Mouse (Mus musculus) CH12.LX (cell line): ENCODE results near the gene Fam71f1. TPM values are rescaled to one million over a fixed set of nuclear protein-coding genes. Genes with fewer than 3 reads are reported as not detected.

Source experiments
- DNase-seq: peaks from one replicate; pipeline ENCODE4 v3.0.0-alpha.2; 2013; ENCODE audit errors: extremely low read depth
- H3K27ac ChIP-seq: 2 replicates; pipeline ENCODE4 v1.5.1; 2012; ENCODE audit warnings: low read depth, mild to moderate bottlenecking, control low read depth, moderate library complexity; ENCODE audit not compliant: insufficient read depth
- H3K27me3 ChIP-seq: replicated peaks from 2 replicates; pipeline ENCODE3; 2012; ENCODE audit warnings: inconsistent platforms
- H3K36me3 ChIP-seq, 2 experiments: replicated peaks in 1 of 2; 2 replicates each; pipeline versions ENCODE3 to v1.6.1; 2012; ENCODE audit warnings: inconsistent platforms in 1 of 2, low read length in 1 of 2, mild to moderate bottlenecking in 1 of 2, mixed read lengths in 1 of 2, moderate library complexity in 1 of 2; ENCODE audit not compliant: control insufficient read depth in 1 of 2, insufficient read depth in 1 of 2
- H3K4me1 ChIP-seq, 2 experiments: 2 replicates each; pipeline ENCODE4 v1.6.1; 2012; ENCODE audit warnings: inconsistent platforms in 1 of 2, moderate library complexity in 1 of 2; ENCODE audit not compliant: insufficient read depth in 2 of 2, control insufficient read depth in 1 of 2
- H3K4me2 ChIP-seq: 2 replicates; pipeline ENCODE4 v1.6.1; 2012; ENCODE audit warnings: low read depth, mild to moderate bottlenecking, control low read depth; ENCODE audit not compliant: poor library complexity, insufficient read depth, severe bottlenecking
- H3K4me3 ChIP-seq, 3 experiments: fragments of 150-350 bp in 1 of 3; sonication (generic) in 1 of 3; replicated peaks in 1 of 3; 2 replicates each; pipeline versions ENCODE3 to v1.5.1; 2011 to 2012; ENCODE audit warnings: low read depth in 2 of 3, low read length in 2 of 3, mild to moderate bottlenecking in 2 of 3, moderate library complexity in 2 of 3, control low read depth in 1 of 3, improper control_type of control experiment in 1 of 3, inconsistent platforms in 1 of 3, mixed read lengths in 1 of 3; ENCODE audit not compliant: poor library complexity in 1 of 3
- H3K79me2 ChIP-seq: replicated peaks from 2 replicates; pipeline ENCODE4 v1.6.1; 2012; ENCODE audit warnings: mild to moderate bottlenecking, moderate library complexity; ENCODE audit not compliant: control insufficient read depth, poor library complexity, insufficient read depth, severe bottlenecking; ENCODE audit errors: extremely low read depth
- H3K9ac ChIP-seq: 2 replicates; pipeline ENCODE4 v1.6.1; 2012; ENCODE audit warnings: low read depth, mild to moderate bottlenecking, control low read depth, moderate library complexity; ENCODE audit not compliant: insufficient read depth
- H3K9me3 ChIP-seq: replicated peaks from 2 replicates; pipeline ENCODE3; 2012; ENCODE audit warnings: low read length, inconsistent platforms, mixed read lengths
- CHD1 ChIP-seq: IDR thresholded peaks from 2 replicates; pipeline ENCODE4 v1.6.1; 2012; ENCODE audit warnings: low read depth, low read length, improper control_type of control experiment, inconsistent platforms
- CTCF ChIP-seq, 2 experiments: IDR thresholded peaks in 1 of 2; conservative IDR thresholded peaks in 1 of 2; 2 replicates each; pipeline ENCODE4 v1.5.1; 2011 to 2012; ENCODE audit warnings: low read depth in 2 of 2, low read length in 2 of 2, improper control_type of control experiment in 1 of 2, inconsistent platforms in 1 of 2, mild to moderate bottlenecking in 1 of 2, moderate library complexity in 1 of 2
- ETS1 ChIP-seq: conservative IDR thresholded peaks from 2 replicates; pipeline ENCODE4 v1.6.1; 2012; ENCODE audit warnings: low read depth, mild to moderate bottlenecking, inconsistent platforms, low read length, improper control_type of control experiment, moderate library complexity
- HCFC1 ChIP-seq: IDR thresholded peaks from 2 replicates; pipeline ENCODE4 v1.6.1; 2012; ENCODE audit warnings: low read depth, mild to moderate bottlenecking, inconsistent platforms, low read length, improper control_type of control experiment
- IRF4 ChIP-seq: IDR thresholded peaks from 2 replicates; pipeline ENCODE4 v1.6.1; 2014; ENCODE audit warnings: low read depth, mild to moderate bottlenecking, inconsistent platforms, low read length, improper control_type of control experiment
- JUND ChIP-seq: conservative IDR thresholded peaks from 2 replicates; pipeline ENCODE4 v1.6.1; 2011; ENCODE audit warnings: low read depth, low read length, improper control_type of control experiment
- KAT2A ChIP-seq: IDR thresholded peaks from 2 replicates; pipeline ENCODE4 v1.6.1; 2012; ENCODE audit warnings: low read length, improper control_type of control experiment, inconsistent platforms; ENCODE audit not compliant: insufficient replicate concordance
- MAFK ChIP-seq: IDR thresholded peaks from 2 replicates; pipeline ENCODE4 v1.6.1; 2011; ENCODE audit warnings: low read length, improper control_type of control experiment; ENCODE audit not compliant: insufficient replicate concordance
- MEF2A ChIP-seq: IDR thresholded peaks from 2 replicates; pipeline ENCODE4 v1.6.1; 2014; ENCODE audit warnings: low read depth, mild to moderate bottlenecking, inconsistent platforms, low read length, improper control_type of control experiment, borderline replicate concordance
- MYC ChIP-seq: IDR thresholded peaks from 2 replicates; pipeline ENCODE4 v1.6.1; 2011; ENCODE audit warnings: low read depth, mild to moderate bottlenecking, improper control_type of control experiment, low read length
- NELFE ChIP-seq: IDR thresholded peaks from 2 replicates; pipeline ENCODE4 v1.6.1; 2011; ENCODE audit warnings: low read depth, low read length, improper control_type of control experiment
- NRF1 ChIP-seq: IDR thresholded peaks from 2 replicates; pipeline ENCODE4 v1.6.1; 2014; ENCODE audit warnings: low read depth, mild to moderate bottlenecking, inconsistent platforms, low read length, improper control_type of control experiment, moderate library complexity
- PAX5 ChIP-seq: IDR thresholded peaks from 2 replicates; pipeline ENCODE4 v1.6.1; 2012; ENCODE audit warnings: low read length, inconsistent platforms, mixed read lengths
- POLR2AphosphoS2 ChIP-seq: IDR thresholded peaks from 2 replicates; pipeline ENCODE4 v1.6.1; 2011; ENCODE audit warnings: low read depth, low read length, improper control_type of control experiment
- RAD21 ChIP-seq: IDR thresholded peaks from 2 replicates; pipeline ENCODE4 v1.6.1; 2011; ENCODE audit warnings: low read depth, mild to moderate bottlenecking, low read length, improper control_type of control experiment, moderate library complexity
- RCOR1 ChIP-seq: conservative IDR thresholded peaks from 2 replicates; pipeline ENCODE4 v1.6.1; 2012; ENCODE audit warnings: low read depth, mild to moderate bottlenecking, inconsistent platforms, low read length, improper control_type of control experiment
- SMC3 ChIP-seq: IDR thresholded peaks from 2 replicates; pipeline ENCODE4 v1.6.1; 2011; ENCODE audit warnings: low read depth, low read length, improper control_type of control experiment
- TBP ChIP-seq: conservative IDR thresholded peaks from 2 replicates; pipeline ENCODE4 v1.6.1; 2011; ENCODE audit warnings: low read depth, low read length, improper control_type of control experiment
- UBTF ChIP-seq: IDR thresholded peaks from 2 replicates; pipeline ENCODE4 v1.6.1; 2012; ENCODE audit warnings: low read depth, mild to moderate bottlenecking, inconsistent platforms, low read length, improper control_type of control experiment, moderate library complexity
- USF1 ChIP-seq: IDR thresholded peaks from 2 replicates; pipeline ENCODE4 v1.6.1; 2014; ENCODE audit warnings: low read depth, mild to moderate bottlenecking, inconsistent platforms, low read length, improper control_type of control experiment
- ZC3H11A ChIP-seq: IDR thresholded peaks from 2 replicates; pipeline ENCODE4 v1.6.1; 2012; ENCODE audit warnings: low read depth, mild to moderate bottlenecking, inconsistent platforms, low read length, improper control_type of control experiment
- ZMIZ1 ChIP-seq: IDR thresholded peaks from 2 replicates; pipeline ENCODE4 v1.6.1; 2012; ENCODE audit warnings: low read depth, mild to moderate bottlenecking, inconsistent platforms, low read length, improper control_type of control experiment
- ZNF384 ChIP-seq: IDR thresholded peaks from 2 replicates; pipeline ENCODE4 v1.6.1; 2012; ENCODE audit warnings: low read depth, low read length, improper control_type of control experiment, inconsistent platforms
- dilution Hi-C: fragments of 300-500 bp; cut with MboI; formaldehyde crosslinking; loops from 2 replicates; pipeline ENCODE4 v1.14.3; 2020; ENCODE audit warnings: low sequenced_read_pairs; ENCODE audit not compliant: extremely low pct_unique_long_range_greater_than_20kb, extremely low pct_ligation_motif_present
- in situ Hi-C: fragments of 300-500 bp; cut with MboI; formaldehyde crosslinking; loops from 3 replicates; pipeline ENCODE4 v1.14.3; 2019; ENCODE audit warnings: low sequenced_read_pairs, low pct_ligation_motif_present, low pct_unique_long_range_greater_than_20kb, mixed read lengths
- polyA plus RNA-seq: library from polyadenylated mRNA; unstranded; fragments of >175 nt; gene quantifications from 2 replicates; pipeline ENCODE4 v1.2.1, GENCODE M21; 2012; ENCODE audit warnings: low read depth; ENCODE audit not compliant: insufficient read length
- total RNA-seq, 2 experiments: library from RNA; depleted of rRNA; stranded (reverse); fragments of 300-350 nt in 1 of 2; fragments of >200 nt in 1 of 2; gene quantifications; 2 replicates each; pipeline ENCODE4 v1.2.3; 2012 to 2014

Fam71f1 gene
- total and polyA plus RNA-seq, 3 experiments = not detected

- in situ Hi-C loops (no loop called here), dilution Hi-C loops (no loop called here)
- Histone ChIP-seq H3K79me2 (peaks cover 59% of the 10 kb centered on the region), H3K4me1 (peaks cover 2 to 19% of the 10 kb centered on the region in 2 experiments; a peak in 2 of 4 replicates), H3K9me3 (no peaks in the 10 kb centered on the region), H3K4me3 (no peak overlapping the region), H3K27me3 (peaks cover 2% of the 10 kb centered on the region), H3K4me2 (no peak overlapping the region), H3K36me3 (peaks cover 3 to 18% of the 10 kb centered on the region in 2 experiments), H3K27ac (no peak overlapping the region), H3K9ac (no peak overlapping the region)
- DNase-seq = peak; percentile 38
- TF ChIP-seq SMC3 = peak; percentile 15; the same call in 1 of the 2 replicates
- no peak for TF ChIP-seq KAT2A
- peak; percentile 32 to 46; a peak in 2 of 4 replicates for TF ChIP-seq CTCF (conservative IDR thresholded peaks at IDR 0.05 in 1 of 2, IDR thresholded peaks at IDR 0.05 in 1 of 2; ENCODE audit: low read depth in 2 of 2, low read length in 2 of 2)
- no peak for TF ChIP-seq PAX5
Measured at GRCm38 (mm10) chr6:29351613-29352012, 32.7 kb downstream of the Fam71f1 start.

GRCm38 (mm10) chr6:29352816-29353215 is 33.9 kb downstream of the Fam71f1 start:
- H3K36me3 ChIP-seq = peaks cover 8 to 29% of the 10 kb centered on the region in 2 experiments
- H3K79me2 ChIP-seq = peaks cover 61% of the 10 kb centered on the region
- TF ChIP-seq NELFE = no peak
- TF ChIP-seq RCOR1 = no peak
- no peak for TF ChIP-seq RAD21
- TF ChIP-seq TBP = no peak
- no peak for TF ChIP-seq SMC3
- TF ChIP-seq IRF4 = no peak
- no peaks in the 10 kb centered on the region for H3K27me3 ChIP-seq
- no peak overlapping the region for H3K4me2 ChIP-seq
- H3K4me1 ChIP-seq = peaks cover 2 to 14% of the 10 kb centered on the region in 2 experiments; a peak in 2 of 4 replicates
- no peaks in the 10 kb centered on the region for H3K9me3 ChIP-seq
- H3K9ac ChIP-seq = no peak overlapping the region
- no peak for DNase-seq
- dilution Hi-C loops (no loop called here), in situ Hi-C loops (no loop called here)
- no peak overlapping the region for H3K4me3 ChIP-seq
- no peak overlapping the region for H3K27ac ChIP-seq

- dilution Hi-C loops (no loop called here), in situ Hi-C loops (no loop called here)
- H3K4me3 ChIP-seq = no peak overlapping the region
- no peaks in the 10 kb centered on the region for H3K4me1 ChIP-seq
- H3K9me3 ChIP-seq = no peaks in the 10 kb centered on the region
- no peak overlapping the region for H3K27ac ChIP-seq
- peaks cover 24 to 72% of the 10 kb centered on the region in 2 experiments for H3K36me3 ChIP-seq
- no peak overlapping the region for H3K4me2 ChIP-seq
- H3K27me3 ChIP-seq = no peaks in the 10 kb centered on the region
- TF ChIP-seq ETS1 (no peak), UBTF (no peak), MYC (no peak), MEF2A (no peak), USF1 (no peak), MAFK (no peak), NRF1 (no peak), HCFC1 (no peak), JUND (no peak), POLR2AphosphoS2 (no peak), SMC3 (no peak), RAD21 (no peak), RCOR1 (no peak), ZNF384 (no peak), CHD1 (no peak), ZC3H11A (no peak), PAX5 (no peak), ZMIZ1 (no peak)
- no peak overlapping the region for H3K9ac ChIP-seq
- DNase-seq = no peak
- H3K79me2 ChIP-seq = peaks cover 23% of the 10 kb centered on the region; the same call in 1 of the 2 replicates
Measured at GRCm38 (mm10) chr6:29359386-29359785, 40.4 kb downstream of the Fam71f1 start.
